Mouse (Mus musculus) thymus, adult 2 months (tissue): ENCODE results near the gene Rreb1. TPM values are rescaled to one million over a fixed set of nuclear protein-coding genes. Genes with fewer than 3 reads are reported as not detected.
A peak's percentile ranks its signal among the peaks of the same experiment; 100 is the strongest.

Source experiments
- DNase-seq: peaks from one replicate; pipeline ENCODE4 v3.0.0; 2021
- H3K27ac ChIP-seq: fragments of 200-500 bp; 2 replicates; pipeline ENCODE4 v1.5.1; 2012; ENCODE audit warnings: low read length, control low read depth; ENCODE audit not compliant: control insufficient read depth, insufficient read depth
- H3K27me3 ChIP-seq: fragments of 200-500 bp; 2 replicates; pipeline ENCODE4 v1.6.1; 2012; ENCODE audit warnings: mild to moderate bottlenecking, low read length, moderate library complexity, mixed read lengths; ENCODE audit not compliant: control insufficient read depth, insufficient read depth
- H3K36me3 ChIP-seq: fragments of 200-500 bp; 2 replicates; pipeline ENCODE4 v1.6.1; 2012; ENCODE audit warnings: mild to moderate bottlenecking, low read length, moderate library complexity; ENCODE audit not compliant: control insufficient read depth, insufficient read depth
- H3K4me1 ChIP-seq: fragments of 200-500 bp; replicated peaks from 2 replicates; pipeline ENCODE4 v1.6.1; 2012; ENCODE audit warnings: low read length; ENCODE audit not compliant: control insufficient read depth, insufficient read depth
- H3K4me3 ChIP-seq: fragments of 200-500 bp; 2 replicates; pipeline ENCODE4 v1.5.1; 2012; ENCODE audit warnings: mild to moderate bottlenecking, low read length, control low read depth, moderate library complexity; ENCODE audit not compliant: control insufficient read depth, insufficient read depth
- CTCF ChIP-seq: fragments of 200-500 bp; IDR thresholded peaks from 2 replicates; pipeline ENCODE4 v1.5.1; 2012; ENCODE audit warnings: mild to moderate bottlenecking, control low read depth, low read length, moderate library complexity, borderline replicate concordance; ENCODE audit not compliant: control insufficient read depth, poor library complexity, insufficient read depth; ENCODE audit errors: extremely low read depth
- POLR2A ChIP-seq: fragments of 200-500 bp; IDR thresholded peaks from 2 replicates; pipeline ENCODE4 v1.6.1; 2012; ENCODE audit warnings: mild to moderate bottlenecking, low read length, control low read depth, moderate library complexity; ENCODE audit not compliant: control insufficient read depth, poor library complexity, insufficient read depth; ENCODE audit errors: extremely low read depth
- whole genome bisulfite sequencing: fragments of 180-500 bp; shearing (Covaris S2); methylation state at CpG from one replicate; pipeline ENCODE4 v1.1.7; 2018; 5-methylcytosine and 5-hydroxymethylcytosine counted together
- polyA plus RNA-seq: library from polyadenylated mRNA; depleted of rRNA; stranded (reverse); fragments of >200 nt; gene quantifications from 2 replicates; pipeline ENCODE4 v1.2.3, GENCODE M21; 2012; rRNA removed

Rreb1 gene
- polyA plus RNA-seq: 37.5 and 46.9 TPM in 2 replicates

- H3K4me1 ChIP-seq: peaks cover 25% of the 10 kb centered on the region
- DNase-seq: peak; percentile 72
- H3K4me3 ChIP-seq: peak within 1 kb of the TSS; percentile 74
- H3K27me3 ChIP-seq: no peaks in the 10 kb centered on the region
- WGBS: 1% methylated on average over 37 of the region's 37 CpGs
- TF ChIP-seq CTCF: 0 out of 2 replicates have a peak, but pooled peaks have one; percentile 27
- TF ChIP-seq POLR2A: no peak
- no peaks in the 10 kb centered on the region for H3K36me3 ChIP-seq
- peak within 1 kb of the TSS; percentile 81 for H3K27ac ChIP-seq
These were observed at the start of gene Rreb1 for GRCm38 (mm10) chr13:37778147-37778593. Gene Rreb1, plus strand, starts transcription at chr13:37778400.

DNA sequence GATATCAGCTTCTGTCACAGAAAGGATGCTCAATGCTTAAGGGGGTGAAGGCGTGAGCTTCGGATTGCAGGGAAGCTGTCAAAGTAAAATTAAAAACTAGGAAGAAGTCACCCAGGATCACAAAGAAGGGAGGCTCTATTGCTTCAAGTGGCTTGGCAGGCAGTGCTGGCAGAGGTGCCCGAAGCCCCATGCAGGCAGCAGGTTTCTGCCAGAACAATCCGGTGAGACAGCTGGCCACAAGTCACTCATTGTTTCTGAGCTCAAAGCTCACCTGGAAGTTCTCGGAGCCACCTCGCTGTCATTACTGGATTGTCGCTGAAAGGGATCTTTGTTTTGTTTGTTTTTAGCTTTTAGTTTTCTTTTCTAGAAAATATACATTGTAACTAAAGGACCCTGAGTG, 49.6 kb upstream of the Rreb1 start:
- 95% methylated on average over 7 of the region's 7 CpGs for WGBS
- Histone ChIP-seq H3K4me1 (peaks cover 6% of the 10 kb centered on the region; the same call in 1 of the 2 replicates), H3K36me3 (no peaks in the 10 kb centered on the region), H3K27me3 (no peaks in the 10 kb centered on the region), H3K27ac (no peak overlapping the region), H3K4me3 (no peak overlapping the region)
- no peak for DNase-seq
- TF ChIP-seq CTCF (no peak), POLR2A (no peak)

GRCm38 (mm10) chr13:37731914-37732693, 46.1 kb upstream of the Rreb1 start:
- 95% methylated on average over 12 of the region's 12 CpGs for WGBS
- Histone ChIP-seq H3K4me1 (no peaks in the 10 kb centered on the region), H3K27ac (no peak overlapping the region), H3K4me3 (no peak overlapping the region), H3K27me3 (no peaks in the 10 kb centered on the region), H3K36me3 (no peaks in the 10 kb centered on the region)
- DNase-seq: no peak
- no peak for TF ChIP-seq POLR2A
- no peak for TF ChIP-seq CTCF

GRCm38 (mm10) chr13:37734501-37734900, 43.7 kb upstream of the Rreb1 start:
- no peaks in the 10 kb centered on the region for H3K36me3 ChIP-seq
- no peaks in the 10 kb centered on the region for H3K27me3 ChIP-seq
- no peak overlapping the region for H3K27ac ChIP-seq
- no peak for DNase-seq
- TF ChIP-seq CTCF: no peak
- TF ChIP-seq POLR2A: no peak
- H3K4me1 ChIP-seq: no peaks in the 10 kb centered on the region
- WGBS: 97% methylated on average over 11 of the region's 11 CpGs
- no peak overlapping the region for H3K4me3 ChIP-seq

DNA sequence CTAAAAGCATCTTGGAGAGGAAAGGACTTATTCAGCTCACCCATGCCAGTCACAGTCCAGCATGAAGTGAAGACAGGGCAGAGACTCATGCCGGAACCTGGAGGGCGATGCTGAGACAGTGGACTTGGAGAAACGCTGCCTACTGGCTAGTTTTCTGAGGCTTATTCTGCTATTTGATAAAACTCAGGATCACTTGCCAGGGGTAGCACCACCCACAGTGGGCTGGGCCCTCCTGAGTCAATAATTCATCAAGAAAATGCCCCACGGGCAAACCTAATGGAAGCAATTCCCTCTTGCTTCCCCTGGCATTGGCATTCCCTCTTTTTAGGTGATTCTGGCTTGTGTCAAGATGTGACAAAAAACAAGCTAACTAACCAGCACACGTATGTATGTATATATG, 38.1 kb upstream of the Rreb1 start:
- no peak overlapping the region for H3K27ac ChIP-seq
- no peaks in the 10 kb centered on the region for H3K27me3 ChIP-seq
- TF ChIP-seq POLR2A (no peak), CTCF (no peak)
- WGBS: 95% methylated on average over 5 of the region's 5 CpGs
- no peak for DNase-seq
- H3K36me3 ChIP-seq: no peaks in the 10 kb centered on the region
- H3K4me1 ChIP-seq: peaks cover 9% of the 10 kb centered on the region
- H3K4me3 ChIP-seq: no peak overlapping the region

DNA sequence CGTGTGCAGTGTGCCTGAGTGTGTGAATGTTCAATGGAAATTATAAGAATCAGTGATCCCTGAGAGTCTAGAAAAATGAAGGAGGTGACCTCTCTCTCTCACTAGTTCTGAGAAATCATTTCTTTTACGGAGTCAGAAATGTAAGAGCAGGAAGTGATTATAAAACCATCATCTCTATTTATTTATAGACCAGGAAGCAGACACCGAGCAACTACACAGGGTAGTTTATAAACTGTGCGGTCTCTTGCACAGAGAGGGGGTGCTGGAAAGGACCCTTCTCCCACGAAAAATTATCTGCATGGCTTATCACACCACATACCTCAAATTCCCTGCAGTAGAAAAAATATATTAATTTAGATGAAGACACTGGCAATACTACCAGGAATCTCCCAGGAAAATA, 37.4 kb upstream of the Rreb1 start:
- Histone ChIP-seq H3K4me1 (peaks cover 9% of the 10 kb centered on the region), H3K27ac (no peak overlapping the region), H3K36me3 (no peaks in the 10 kb centered on the region), H3K4me3 (no peak overlapping the region), H3K27me3 (no peaks in the 10 kb centered on the region)
- TF ChIP-seq POLR2A (no peak), CTCF (no peak)
- 17% methylated on average over 5 of the region's 5 CpGs for WGBS
- DNase-seq: no peak

DNA sequence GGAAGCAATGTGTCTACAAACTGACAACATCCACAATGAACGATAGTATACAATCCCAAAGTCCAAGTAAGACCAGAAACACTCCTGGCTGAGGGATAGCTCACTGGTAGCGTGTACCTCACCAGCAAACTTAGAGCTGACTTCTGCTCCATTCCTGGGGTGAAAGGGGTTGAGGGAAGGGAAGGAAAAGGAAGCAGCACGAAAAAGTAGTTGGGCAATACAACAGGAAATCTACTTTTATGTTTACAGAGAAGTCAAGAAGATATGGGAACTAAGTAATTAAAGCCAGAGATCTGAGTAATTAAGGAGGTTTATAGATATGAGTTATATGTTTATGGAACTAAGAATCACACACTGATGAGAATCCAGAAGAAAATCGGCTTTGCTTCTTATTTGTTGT, 36.0 kb upstream of the Rreb1 start:
- TF ChIP-seq POLR2A (no peak), CTCF (no peak)
- H3K27me3 ChIP-seq: no peaks in the 10 kb centered on the region

More for the DNA sequence above, 36.0 kb upstream of the Rreb1 start:
- H3K27ac ChIP-seq: no peak overlapping the region
- H3K36me3 ChIP-seq: no peaks in the 10 kb centered on the region
- DNase-seq: no peak
- H3K4me3 ChIP-seq: no peak overlapping the region
- WGBS: 70% methylated on average over 4 of the region's 4 CpGs
- peaks cover 9% of the 10 kb centered on the region for H3K4me1 ChIP-seq
